In the genomic region with DNA sequence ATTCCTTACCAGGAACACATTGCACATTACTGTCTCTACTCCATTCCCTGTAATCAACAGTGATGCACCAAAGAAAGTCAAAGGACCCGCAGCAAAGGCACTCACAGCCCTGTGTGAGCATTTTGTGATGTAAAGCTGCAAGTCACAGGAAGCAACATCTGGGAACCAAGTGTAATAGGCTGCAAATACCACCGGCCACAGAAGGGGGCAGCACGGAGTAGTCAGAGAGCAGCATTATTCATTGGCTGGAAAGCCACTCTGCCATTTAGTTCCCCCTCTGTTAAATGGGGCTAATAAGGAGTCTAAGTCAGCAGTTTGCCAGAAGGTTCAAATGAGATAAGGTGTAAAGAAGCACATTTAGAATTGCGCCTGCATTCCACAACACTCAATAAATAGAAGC, we compare ENCODE assay signal across 7 mouse cellular contexts.
DNase-seq lines count a peak whose midpoint lies in the region; ATAC-seq and TF ChIP-seq lines count a peak whose summit lies in the region.

No protein-coding gene starts in this region.

- 50% methylated on average over 4 of the region's 4 CpGs for WGBS in intestine, postnatal 0 days
- WGBS in intestine, embryonic 16.5 days = 48% methylated on average over 4 of the region's 4 CpGs
- WGBS in forebrain, embryonic 15.5 days = 46% methylated on average over 4 of the region's 4 CpGs

- no peak for ATAC-seq in intestine, postnatal 0 days
- no peak for ATAC-seq in intestine, embryonic 16.5 days
- no peak for ATAC-seq in granulocyte monocyte progenitor cell, adult 5-6 weeks (replicated peaks; ENCODE audit: poor library complexity, severe bottlenecking)
- ATAC-seq in forebrain, embryonic 15.5 days (replicated peaks) = no peak

- H3K36me3 ChIP-seq in intestine, postnatal 0 days (ENCODE audit: control insufficient read depth, insufficient read depth) = no peaks in the 10 kb centered on the region
- no peaks in the 10 kb centered on the region for H3K36me3 ChIP-seq in intestine, embryonic 16.5 days (ENCODE audit: control insufficient read depth, insufficient read depth, low read length)
- no peaks in the 10 kb centered on the region for H3K36me3 ChIP-seq in forebrain, embryonic 15.5 days

- H3K4me1 ChIP-seq in intestine, postnatal 0 days (replicated peaks; ENCODE audit: control insufficient read depth, insufficient read depth, low read length) = no peaks in the 10 kb centered on the region
- H3K4me1 ChIP-seq in intestine, embryonic 16.5 days (ENCODE audit: control insufficient read depth, insufficient read depth, low read length) = no peaks in the 10 kb centered on the region
- no peaks in the 10 kb centered on the region for H3K4me1 ChIP-seq in forebrain, embryonic 15.5 days

- no peak overlapping the region for H3K4me2 ChIP-seq in intestine, postnatal 0 days (replicated peaks; ENCODE audit: low read depth)
- no peak overlapping the region for H3K4me2 ChIP-seq in intestine, embryonic 16.5 days (ENCODE audit: low read depth, low read length)
- no peak overlapping the region for H3K4me2 ChIP-seq in forebrain, embryonic 15.5 days (replicated peaks)

- no peaks in the 10 kb centered on the region for H3K27me3 ChIP-seq in intestine, postnatal 0 days (replicated peaks; ENCODE audit: control insufficient read depth, insufficient read depth, low read length)
- H3K27me3 ChIP-seq in intestine, embryonic 16.5 days (replicated peaks; ENCODE audit: control insufficient read depth, insufficient read depth, low read length) = no peaks in the 10 kb centered on the region
- H3K27me3 ChIP-seq in forebrain, embryonic 15.5 days = no peaks in the 10 kb centered on the region

- H3K4me3 ChIP-seq in intestine, postnatal 0 days (ENCODE audit: low read depth, low read length) = no peak overlapping the region
- no peak overlapping the region for H3K4me3 ChIP-seq in intestine, embryonic 16.5 days (ENCODE audit: low read length)
- H3K4me3 ChIP-seq in forebrain, embryonic 15.5 days = no peak overlapping the region

- H3K9me3 ChIP-seq in intestine, postnatal 0 days (ENCODE audit: control insufficient read depth) = no peaks in the 10 kb centered on the region
- no peaks in the 10 kb centered on the region for H3K9me3 ChIP-seq in intestine, embryonic 16.5 days (ENCODE audit: control insufficient read depth, low read length)
- no peaks in the 10 kb centered on the region for H3K9me3 ChIP-seq in forebrain, embryonic 15.5 days

- peak; percentile 8 for DNase-seq in urinary bladder, postnatal 14 days (ENCODE audit: low spot score)
- DNase-seq in urinary bladder, postnatal 4 days (ENCODE audit: low spot score in 2 of 2) = no peak
- DNase-seq in forelimb bud, embryonic 11.5 days (ENCODE audit: low read depth, low spot score) = peak; percentile 74

- peak; percentile 56 for TF ChIP-seq CTCF in intestine, postnatal 0 days (IDR thresholded peaks at IDR 0.05; ENCODE audit: low read depth)

- H3K9ac ChIP-seq in intestine, postnatal 0 days (ENCODE audit: low read depth, low read length) = no peak overlapping the region
- H3K9ac ChIP-seq in intestine, embryonic 16.5 days (ENCODE audit: low read depth, low read length) = no peak overlapping the region
- no peak overlapping the region for H3K9ac ChIP-seq in forebrain, embryonic 15.5 days (replicated peaks)

- no peak overlapping the region for H3K27ac ChIP-seq in intestine, postnatal 0 days (ENCODE audit: low read depth, low read length)
- no peak overlapping the region for H3K27ac ChIP-seq in intestine, embryonic 16.5 days (ENCODE audit: low read length)
- H3K27ac ChIP-seq in forebrain, embryonic 15.5 days (replicated peaks) = no peak overlapping the region

Comparison
In these comparisons a context has a peak if more than half of its experiments do, and no peak if none do; other contexts are left out.
1. DNase-seq: peak in urinary bladder, postnatal 14 days (single experiment) and forelimb bud, embryonic 11.5 days (single experiment); none in urinary bladder, postnatal 4 days (0 of 2).